Mouse (Mus musculus) CD4-positive, CD25-positive, alpha-beta regulatory T cell, adult 2 months (primary cell): ENCODE measurements around the gene Dync2li1.

Source experiments
- DNase-seq: peaks from one replicate; pipeline ENCODE4 v3.0.0-alpha.2; 2012; ENCODE audit warnings: low read depth, low spot score

Dync2li1 gene

GRCm38 (mm10) chr17:84645894-84646293, 19.6 kb downstream of the Dync2li1 start:
- DNase-seq, result no peak

DNA sequence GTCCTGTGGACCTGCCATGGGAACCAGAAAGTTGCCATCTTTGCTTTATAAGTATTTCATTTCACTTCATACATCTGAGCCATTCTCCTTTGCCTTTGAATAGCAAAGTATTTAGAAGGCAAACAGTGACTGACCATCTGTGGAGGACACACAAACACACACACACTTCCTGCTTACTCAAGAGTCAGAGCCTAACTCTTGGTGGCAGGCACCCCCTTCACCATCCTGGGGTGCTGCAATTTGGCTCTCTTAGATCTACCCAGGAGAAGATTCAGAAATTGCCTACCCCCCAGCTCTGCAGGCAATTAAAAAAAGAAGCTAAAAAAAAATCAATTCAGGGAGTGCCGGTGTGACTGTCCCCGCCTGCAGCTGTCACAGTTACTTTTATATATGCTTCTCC, 20.2 kb downstream of the Dync2li1 start:
- no peak for DNase-seq

DNA sequence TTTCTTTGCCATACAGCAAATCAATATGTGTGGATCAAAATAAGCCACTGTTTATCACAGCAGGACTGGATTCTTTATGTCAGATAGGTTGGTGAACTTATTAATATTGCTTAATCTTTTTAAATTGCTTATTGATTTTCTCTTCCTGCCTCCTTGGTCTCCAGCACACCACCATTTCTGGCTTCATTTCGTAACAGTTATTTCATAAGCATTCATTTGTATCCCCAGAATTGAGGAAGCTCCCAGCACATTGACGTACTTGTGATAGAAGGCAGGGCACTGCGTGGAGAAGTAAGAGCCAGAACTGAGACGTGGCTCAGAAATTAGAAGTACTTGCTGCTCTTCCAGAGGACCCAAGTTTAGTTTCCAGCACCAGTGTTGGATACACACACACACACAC, 21.3 kb downstream of the Dync2li1 start:
- no peak for DNase-seq

- no peak for DNase-seq
Observed at GRCm38 (mm10) chr17:84650302-84651017, 24.2 kb downstream of the Dync2li1 start.

GRCm38 (mm10) chr17:84653544-84653943, 27.2 kb downstream of the Dync2li1 start:
- DNase-seq, result no peak

DNA sequence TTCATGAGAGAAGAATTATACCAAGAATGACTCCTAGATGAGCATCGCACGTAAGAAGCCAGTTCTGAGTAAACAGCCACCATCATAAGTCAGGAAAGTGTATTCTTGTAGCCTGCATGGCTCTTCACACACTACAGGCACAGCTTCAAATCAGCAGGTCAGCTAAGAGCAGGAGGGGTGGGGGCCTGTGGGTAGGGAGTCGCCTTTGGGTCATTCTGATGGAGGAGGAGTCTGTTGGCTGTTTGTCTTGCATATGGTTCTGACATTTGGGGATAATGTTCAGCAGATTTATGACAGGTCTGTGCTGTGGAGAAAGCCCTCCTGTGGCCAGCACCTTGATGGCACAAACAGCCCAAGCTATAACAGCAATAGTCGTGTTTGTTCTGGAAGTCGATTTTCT, 29.9 kb downstream of the Dync2li1 start:
- DNase-seq, result no peak

DNA sequence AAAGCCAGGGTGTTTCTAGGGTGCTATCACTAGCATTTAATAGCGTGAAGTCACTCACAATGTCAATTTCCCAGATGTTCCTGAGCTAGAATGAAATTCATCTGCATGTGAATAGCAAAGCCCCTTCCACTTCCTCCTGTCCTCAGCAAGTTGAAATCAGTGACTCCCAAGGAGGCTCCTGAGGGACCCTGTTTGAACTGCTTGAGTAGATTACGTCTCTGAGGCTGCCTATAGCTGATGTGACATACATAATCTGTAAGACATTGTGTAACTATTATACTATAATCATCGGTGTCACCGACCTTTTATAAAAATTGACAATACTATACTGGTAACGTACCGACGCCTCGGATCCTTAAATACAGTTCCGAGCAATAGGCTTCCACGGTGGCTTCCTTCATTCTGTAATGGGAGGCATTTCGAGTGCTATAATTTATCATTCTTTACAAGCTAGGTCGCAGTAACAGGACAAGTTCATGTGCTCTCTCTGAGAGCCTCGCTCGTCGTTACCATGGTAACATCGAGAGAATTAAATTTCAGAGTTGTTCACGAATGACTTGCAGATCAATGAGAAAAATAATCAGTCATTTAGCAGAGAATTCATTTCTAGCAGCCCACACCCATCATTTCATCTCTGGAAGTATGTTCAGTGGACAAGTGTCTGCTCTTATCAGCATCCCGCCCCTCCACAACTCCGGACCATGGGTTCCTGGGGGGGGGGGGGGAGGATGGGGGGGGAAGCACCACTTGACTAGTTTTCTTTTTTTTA, 30.5 kb downstream of the Dync2li1 start:
- DNase-seq, result no peak

DNA sequence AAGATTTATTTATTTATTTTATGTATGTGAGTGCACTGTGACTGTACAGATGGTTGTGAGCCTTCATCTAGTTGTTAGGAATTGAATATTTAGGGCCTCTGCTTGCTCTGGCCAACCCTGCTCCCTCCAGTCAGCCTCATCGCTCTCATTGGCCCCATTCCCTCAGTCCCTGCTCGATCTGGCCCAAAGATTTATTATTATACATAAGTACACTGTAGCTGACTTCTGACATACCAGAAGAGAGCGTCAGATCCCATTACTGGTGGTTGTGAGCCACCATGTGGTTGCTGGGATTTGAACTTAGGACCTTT, 31.1 kb downstream of the Dync2li1 start:
- DNase-seq, result no peak

DNA sequence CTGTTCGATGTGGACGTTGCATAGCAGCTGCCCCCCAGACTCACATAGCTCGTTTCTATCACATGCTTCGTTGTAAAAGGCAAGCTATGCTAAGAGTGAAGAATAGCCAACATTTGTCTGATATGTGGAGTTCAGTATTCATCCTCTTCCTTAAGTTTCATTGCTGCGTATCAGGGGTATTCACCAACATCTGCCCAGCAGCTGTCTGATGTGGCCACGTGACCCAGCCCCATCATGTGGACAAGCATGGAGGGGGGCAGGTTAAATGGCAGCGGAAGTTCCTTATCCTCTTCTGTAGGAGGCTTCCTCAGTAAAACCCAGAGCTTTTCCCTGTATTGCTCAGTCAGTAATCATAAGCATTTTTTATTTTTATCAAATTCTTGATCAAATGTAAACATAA, 31.5 kb downstream of the Dync2li1 start:
- no peak for DNase-seq

- no peak for DNase-seq
Observed at GRCm38 (mm10) chr17:84658195-84658594, 31.9 kb downstream of the Dync2li1 start.

DNA sequence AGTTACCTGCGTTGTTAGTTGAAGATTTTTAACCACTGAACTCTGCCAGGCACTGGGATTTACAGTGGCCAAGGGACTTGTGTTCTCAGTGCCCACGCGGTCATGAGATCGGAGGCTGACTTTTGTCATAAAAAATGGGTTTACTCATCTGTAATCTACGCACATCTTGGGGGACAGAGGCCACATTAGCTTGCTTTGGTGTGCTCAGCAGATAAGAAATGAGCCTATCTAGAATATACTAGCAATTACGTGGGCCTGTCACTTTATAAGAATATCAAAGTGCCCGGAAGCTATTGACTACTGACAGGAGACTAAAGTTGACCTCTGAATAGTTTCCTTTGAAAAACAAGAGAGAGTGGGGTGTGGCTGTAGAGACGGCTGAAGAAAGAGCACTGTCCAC, 32.7 kb downstream of the Dync2li1 start:
- no peak for DNase-seq

DNA sequence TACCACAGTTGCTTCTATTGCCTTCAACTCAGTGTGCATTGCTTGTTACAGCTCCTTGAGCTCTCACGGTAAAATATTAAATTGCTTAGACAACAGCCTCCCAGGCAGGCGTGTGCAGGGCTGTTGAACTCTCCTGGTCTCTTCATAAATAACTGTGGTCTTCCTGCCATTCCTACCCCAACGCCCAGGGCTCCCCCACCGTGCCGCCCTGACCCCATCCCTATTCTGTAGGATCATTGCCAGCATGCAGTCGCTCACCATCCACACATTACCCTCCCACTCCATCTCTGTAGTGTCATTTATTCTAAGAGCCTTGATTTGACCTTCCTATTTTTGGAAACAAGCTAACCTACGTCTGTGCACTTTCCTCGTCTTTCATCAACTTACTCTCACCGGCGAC, 38.8 kb downstream of the Dync2li1 start:
- DNase-seq, result no peak

GRCm38 (mm10) chr17:84665691-84666090, 39.4 kb downstream of the Dync2li1 start:
- no peak for DNase-seq

DNA sequence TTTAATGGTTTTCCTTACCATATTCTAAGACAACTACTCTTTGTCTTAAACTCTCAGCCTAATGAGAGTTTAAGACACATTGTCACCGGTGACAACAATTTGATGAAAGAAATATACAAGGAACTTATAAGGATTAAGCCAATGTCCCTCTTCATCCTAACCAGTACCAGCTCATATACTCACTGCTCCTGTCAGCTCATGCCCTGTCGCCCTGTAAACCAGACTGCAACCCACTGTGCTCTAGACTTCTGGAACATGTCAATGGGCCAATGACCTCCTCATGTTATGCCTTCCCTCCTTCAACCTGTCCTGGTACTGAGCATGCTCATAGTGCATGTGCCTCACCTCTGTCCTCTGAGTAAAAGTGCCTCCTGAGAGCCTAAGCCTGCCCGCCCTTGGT, 41.6 kb downstream of the Dync2li1 start:
- no peak for DNase-seq

DNA sequence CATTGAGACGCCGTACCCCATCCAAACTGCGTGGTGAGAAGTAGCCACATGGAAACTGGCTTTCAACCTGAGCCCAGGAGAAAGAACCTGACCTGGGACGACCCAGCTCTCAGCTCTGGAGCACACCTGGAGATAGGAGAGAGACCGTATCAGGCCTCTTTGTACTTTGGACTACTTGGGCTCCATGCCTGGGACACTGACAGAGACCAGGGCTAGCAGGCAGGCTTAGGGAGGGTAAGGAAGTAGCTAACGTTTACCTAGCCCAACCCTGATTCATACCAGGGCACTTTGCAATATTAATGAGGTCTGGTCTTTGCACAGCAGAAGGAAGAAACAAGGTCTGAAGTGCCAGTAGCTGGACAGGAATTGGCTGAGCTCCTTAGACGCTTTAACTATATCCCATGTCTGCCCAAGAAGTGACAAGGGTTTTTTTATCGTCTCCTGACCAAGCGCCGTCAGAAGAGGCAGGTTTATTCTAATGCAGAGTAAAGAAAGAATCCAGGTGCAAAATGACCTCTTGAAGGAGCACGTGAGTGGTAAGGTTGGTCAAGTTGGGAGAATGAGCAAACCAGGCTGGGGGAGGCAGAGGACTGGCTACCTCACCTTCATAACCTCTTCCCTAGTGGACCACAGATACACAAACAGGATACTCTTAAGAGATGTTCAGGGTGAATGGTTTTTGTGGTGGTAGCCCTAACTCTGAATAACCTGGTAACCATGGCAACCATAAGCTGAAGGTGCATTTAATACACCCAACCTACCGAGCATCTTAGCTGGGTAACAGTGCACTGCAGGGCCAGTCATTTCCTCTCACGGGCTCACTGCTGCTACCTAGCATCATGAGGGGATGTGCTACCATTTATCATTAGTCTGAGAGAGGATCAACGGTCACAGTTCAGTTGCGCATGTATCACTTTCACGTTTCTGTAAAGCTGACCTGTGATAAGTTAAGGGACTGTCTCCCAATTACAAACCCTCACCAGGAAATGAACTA, 46.4 kb downstream of the Dync2li1 start:
- no peak for DNase-seq

GRCm38 (mm10) chr17:84674048-84674447, 47.8 kb downstream of the Dync2li1 start:
- DNase-seq, result no peak

DNA sequence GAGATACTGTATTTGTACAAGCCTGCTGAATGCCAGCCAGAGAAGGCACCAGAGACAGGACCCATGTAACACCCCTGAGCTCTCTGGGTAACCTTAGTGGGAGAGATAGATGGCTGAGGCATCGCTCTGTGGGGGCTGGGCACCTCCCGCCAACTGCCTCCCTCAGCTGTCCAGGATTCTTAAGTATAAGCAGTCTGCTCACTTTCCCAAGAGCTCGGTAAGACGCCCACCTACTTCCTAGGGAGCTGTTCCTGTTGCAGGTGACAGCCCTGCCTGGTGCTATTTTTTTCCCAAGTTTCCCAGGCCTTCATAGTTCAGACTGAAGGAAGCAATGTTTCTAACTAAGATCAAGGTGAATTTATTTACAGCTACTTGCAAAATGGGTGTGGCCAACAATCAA, 48.9 kb downstream of the Dync2li1 start:
- no peak for DNase-seq

DNA sequence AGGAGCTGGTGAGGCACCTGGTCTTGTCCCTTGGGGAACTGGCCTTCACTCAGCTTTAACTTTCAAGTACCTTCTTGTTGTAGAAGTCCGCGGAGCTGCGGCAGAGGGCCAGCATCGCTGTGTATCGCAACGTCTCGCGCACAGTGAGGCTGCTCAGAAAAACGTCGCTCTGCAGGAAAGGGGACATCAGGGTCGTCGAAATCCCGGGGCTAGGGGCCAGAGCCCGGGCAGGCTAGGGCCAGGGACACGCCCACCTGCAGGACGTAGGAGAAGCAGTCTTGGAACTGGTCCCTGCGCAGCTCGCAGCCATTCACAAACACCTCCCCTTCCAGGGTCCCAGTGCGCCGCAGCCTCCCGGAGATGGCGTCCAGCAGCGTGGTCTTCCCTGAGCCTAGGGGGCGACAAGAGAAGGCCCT, 49.7 kb downstream of the Dync2li1 start, which contains the start of gene Abcg8:
Gene Abcg8, plus strand, starts transcription at position 352 of the 416 bp plus-strand sequence.
- no peak for DNase-seq

DNA sequence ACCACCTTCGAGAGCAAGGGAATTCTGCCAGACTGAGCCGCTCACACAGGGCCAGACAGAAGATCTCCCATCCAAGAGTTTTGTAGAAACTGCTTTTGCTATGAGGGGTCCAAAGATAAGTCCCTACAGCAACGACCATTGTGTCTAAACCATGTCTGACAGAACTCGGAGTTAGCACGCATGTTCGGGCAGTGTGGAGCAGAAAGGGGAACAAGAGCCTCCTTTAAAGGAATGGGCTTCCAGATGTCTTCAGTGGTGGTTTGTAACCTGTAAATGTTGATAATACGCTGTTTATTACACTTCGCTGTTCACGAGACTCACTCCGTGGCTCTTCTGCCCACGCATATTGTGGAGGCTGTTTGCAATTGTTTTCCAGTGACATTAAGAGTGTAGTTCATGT, 51.3 kb downstream of the Dync2li1 start:
- DNase-seq, result no peak

GRCm38 (mm10) chr17:84681670-84682069, 55.4 kb downstream of the Dync2li1 start:
- no peak for DNase-seq

- DNase-seq, result no peak
Observed at GRCm38 (mm10) chr17:84682734-84683717, 56.7 kb downstream of the Dync2li1 start, which contains the start of gene Abcg5. Gene Abcg5, minus strand, starts transcription at chr17:84683011.
